Mouse (Mus musculus): ENCODE measurements around the gene Nfib. TPM values are rescaled to one million over a fixed set of nuclear protein-coding genes. Genes with fewer than 3 reads are reported as not detected.

The Nfib gene
- total RNA-seq, 2 experiments from 2014 or later, result 118 to 124 TPM

DNA sequence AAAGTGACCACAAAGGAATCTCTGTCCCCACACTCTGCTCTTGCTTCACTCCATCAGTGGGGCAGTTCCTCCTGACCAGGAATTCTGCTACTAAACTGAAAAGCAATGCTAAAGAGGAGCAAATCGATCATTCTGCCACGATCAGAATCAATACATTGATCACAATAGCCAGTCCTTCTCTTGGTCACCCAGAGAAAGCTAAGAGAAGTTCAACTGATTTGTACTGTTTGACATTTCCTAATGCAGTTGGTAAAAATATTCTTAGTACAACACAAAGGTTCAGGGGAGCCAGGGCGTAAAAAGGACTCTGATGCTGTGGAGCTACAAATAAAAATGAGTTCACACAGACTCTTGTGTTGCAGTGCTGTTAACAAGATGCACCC lies 234.6 kb downstream of the Nfib start:
- no peak for DNase-seq (ENCODE audit: low spot score in 2 of 2)

DNA sequence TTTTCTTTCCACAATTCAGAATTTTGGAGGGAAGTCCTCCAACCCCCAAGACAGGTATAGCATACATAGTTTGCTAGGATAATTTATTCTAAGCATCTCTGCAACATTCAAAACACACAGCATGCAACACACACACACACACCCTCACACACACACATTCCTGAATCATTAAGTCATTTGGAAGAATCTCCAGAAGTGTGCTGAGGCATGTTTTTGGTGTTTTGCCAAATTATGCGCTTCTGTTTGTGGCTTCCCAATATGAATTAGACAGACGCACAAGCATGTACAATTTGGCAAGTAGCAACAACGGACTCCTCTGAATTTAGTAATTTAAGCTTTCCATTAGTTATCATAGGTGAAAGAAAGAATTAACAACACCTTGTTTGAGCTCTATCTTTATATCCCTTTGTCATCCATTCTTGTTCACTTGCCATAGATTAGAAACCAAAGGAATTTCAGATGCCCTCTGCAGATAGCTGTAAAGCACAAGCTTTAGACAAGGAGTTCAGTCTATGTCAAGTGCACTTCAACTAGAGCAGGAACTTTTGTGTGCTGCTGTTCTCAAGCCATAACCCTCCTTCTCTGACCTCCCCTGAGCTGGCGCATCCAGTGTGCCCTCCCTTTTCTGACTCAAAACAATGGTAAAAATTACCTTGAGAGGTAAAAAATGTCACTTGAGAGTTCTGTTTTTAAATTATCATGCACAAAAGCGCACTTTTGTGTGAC lies 235.2 kb downstream of the Nfib start:
- no peak for DNase-seq (ENCODE audit: low spot score in 2 of 2)

DNA sequence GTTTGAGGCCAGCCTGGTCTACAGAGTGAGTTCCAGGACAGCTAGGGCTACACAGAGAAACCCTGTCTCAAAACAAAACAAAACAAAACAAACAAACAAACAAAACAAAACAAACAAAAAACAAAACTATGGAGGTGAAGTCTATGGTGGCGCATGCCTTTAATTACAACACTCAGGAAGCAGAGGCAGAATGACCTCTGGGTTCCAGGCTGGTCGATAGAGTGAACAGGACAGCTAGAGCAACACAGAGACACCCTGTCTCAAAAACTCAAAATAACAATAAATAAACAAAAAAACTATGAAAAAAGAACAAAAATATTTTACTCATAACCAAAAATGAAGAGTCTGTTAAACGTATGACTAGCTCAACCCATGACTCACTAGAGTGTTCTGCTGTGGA lies 236.6 kb downstream of the Nfib start:
- DNase-seq (ENCODE audit: low spot score in 2 of 2), result no peak

DNA sequence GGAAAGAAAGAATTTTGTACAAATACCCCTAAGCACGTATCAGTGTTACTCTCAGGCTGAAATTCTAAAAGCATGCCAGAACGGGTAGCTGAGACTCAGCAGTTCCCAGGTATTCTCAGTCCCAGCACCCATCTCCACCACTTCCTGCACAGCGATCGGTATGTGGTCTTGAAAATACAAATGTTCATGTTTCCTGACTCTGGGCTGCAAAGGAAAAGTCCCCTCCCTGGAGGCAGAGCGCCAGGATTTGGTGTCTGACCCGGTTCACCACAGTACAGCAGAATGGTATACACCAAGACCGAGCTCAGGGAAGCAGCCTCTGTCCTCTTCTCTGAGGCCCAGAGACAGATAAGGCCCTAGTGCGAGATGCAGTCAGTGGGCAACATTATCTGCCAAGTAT lies 238.8 kb downstream of the Nfib start:
- no peak for DNase-seq (ENCODE audit: low spot score in 2 of 2)

DNA sequence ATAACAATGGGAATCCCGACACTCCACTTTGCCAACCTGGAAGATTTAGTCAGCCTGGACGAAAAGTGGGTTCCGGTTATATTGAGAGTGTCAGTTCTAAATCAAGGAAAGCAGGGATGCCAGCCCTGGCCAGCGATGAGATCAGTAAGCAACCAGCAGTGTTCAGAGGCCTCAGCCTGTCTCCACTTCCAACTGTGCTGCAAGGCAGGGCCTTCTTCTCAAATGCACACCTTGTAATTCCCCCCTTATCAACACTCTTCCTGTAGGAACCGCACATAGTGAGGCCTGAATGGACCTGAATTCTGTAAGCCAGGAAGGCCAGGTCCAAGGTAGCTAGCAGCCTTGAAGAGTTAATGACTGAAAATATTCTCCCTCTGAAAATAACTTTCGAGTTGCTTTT lies 239.4 kb downstream of the Nfib start:
- no peak for DNase-seq (ENCODE audit: low spot score in 2 of 2)

DNA sequence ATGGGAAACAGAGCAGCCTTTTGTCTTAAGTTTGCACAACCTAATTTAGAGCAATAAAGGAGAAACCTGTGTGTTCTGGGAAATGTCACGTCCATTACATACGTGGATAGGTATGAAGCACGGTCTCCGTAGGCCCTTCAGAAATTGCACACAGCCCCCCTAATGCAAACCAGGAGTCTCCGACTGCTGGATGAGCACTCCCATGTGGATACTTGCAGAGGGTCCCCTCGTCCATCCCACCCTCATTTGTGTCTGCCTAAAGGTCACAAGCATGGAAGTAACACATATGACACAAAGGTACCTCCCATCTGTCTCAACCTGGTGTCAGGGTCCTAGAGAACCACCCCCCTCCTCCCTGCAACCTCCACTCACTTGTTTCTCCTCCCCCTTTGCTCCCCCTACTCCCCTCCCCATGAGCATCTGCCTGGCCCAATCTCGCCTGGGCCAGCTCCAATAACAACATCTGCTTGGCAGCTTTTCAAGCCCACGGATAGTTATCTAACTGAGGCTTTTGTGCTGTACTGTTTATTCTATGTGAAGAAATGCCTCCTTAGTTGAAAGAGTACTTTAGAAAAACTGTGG lies 241.4 kb downstream of the Nfib start:
- peak in 1 of 2 experiments; percentile 35 for DNase-seq (ENCODE audit: low spot score in 2 of 2)

DNA sequence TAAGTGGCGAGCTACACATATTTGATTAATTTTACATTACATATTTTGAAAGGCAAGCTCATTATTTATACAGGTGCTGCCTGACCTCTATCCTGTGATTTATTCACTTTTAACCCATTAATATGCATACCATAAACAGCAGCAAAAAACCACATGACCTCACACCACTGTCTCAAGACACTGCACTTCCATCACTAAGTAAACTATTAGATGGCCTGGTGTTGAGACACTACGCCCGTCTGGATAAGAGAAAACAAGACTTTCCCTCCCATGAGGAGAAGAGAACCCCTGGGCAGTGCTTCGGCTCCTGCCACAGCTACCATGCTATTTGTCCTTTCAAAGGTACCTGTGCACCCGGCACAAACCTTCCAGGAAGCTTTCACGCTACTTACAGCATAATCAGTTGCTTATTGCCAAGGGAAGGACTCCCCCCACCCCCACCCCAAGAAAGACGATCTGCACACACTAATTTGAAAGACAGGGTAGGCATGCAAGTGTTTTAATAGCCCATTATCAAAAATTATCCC lies 242.3 kb downstream of the Nfib start:
- DNase-seq (ENCODE audit: low spot score in 2 of 2), result no peak

DNA sequence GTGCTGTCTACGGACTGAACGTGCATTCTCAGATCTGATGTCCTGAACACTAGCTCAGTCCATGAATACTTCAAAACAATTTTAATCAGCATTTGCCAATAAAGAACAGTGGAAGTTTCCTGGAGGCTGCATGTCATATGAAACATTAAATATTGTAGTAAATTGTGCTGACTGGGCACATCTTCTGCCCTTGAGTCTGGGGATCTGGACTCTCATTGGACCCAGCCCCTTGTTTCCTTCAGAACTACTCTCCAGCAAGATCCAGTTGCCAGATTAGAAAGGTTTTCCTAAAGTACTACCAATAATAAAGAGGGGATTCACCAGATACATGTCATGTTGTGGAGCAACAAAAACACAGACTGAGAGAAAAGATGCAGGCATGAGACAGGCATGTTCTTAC lies 243.9 kb downstream of the Nfib start:
- DNase-seq (ENCODE audit: low spot score in 2 of 2), result no peak

DNA sequence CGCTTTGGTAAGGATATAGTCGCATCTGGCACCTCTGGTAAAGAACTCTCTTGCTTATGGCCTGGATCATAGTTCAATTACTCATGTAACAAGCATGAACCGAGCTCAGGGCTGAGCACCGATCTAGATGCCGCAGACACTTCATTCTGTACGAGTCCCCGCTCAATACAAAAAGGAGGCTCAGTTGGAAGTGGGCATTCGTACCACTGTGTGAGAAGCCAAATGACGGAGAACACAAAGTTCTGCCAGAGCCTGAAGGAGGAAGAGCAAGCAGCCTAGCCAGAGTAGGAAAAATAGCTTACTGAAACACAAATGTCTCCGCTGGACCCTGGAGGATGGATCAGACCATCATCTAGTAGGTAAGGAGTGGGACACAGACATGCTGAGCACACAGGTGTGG lies 246.7 kb downstream of the Nfib start:
- DNase-seq (ENCODE audit: low spot score in 2 of 2), result no peak

DNA sequence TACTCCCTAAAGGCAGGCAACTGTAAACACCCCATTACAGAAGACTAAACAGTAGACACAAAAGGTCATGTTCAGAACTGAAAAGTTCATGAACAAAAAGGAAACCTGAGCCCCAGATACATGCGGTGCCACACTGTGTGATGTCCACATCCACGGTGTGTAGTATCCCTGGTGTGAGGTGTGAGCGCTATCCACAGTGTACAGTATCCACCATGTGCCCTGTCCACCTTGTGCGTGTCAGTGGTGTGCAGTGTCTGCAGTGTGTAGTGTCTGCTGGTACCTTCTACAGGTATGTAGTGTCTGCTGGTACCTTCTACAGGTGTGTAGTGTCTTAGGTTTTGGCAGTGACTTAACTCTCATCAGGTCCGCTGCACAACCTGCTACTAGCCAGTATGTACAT lies 248.6 kb downstream of the Nfib start:
- no peak for DNase-seq (ENCODE audit: low spot score in 2 of 2)

DNA sequence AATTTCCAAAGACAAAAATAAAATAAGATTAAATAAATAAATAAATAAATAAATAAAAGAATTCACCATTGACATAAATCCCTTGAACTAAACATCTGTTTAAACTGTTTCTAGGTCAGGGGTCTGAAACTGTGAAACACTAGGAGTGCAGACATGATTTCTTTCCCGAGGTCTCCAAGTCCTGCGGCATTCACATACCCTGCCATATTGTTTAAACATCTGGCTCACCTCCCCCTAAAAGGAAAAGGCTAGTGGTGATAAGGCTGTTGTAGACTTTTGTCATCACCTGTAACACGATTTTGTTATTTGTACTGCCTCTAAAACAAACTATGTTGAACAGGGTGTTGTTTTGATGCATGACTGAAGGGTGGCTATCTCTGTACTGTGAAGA lies 249.2 kb downstream of the Nfib start:
- DNase-seq (ENCODE audit: low spot score in 2 of 2), result no peak

DNA sequence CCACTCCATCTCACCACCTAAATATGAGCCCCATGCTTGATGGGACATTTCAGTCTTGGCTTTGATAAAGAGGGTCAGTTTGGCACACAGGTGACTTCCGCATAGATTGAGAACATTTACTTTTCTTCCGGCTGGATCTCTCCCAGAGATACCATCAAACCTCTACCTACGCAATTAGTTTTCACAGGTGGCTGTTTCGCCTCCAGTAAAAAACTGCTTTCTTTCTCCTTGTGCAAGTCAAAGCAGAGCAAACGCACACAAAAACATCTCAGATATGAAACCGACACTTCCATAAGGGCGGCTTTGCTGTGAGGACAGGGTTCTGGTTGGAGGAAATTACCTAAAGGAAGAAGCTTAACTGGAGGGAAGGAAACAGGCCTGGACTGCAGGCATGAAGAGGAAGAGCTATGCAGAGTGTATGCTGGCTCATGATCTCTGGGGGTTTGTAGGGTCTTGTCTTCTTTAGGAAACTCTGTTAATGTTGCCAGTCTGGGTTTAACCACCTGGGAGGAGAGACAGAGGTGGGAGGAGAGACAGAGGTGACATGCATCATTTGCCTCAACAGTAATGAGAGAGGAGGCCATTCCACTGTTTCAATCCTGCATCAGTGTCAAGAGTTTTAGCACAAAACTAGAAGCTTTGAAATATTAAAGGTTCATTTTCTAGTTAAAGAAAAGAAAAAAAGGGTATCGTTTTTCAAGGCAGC lies 249.8 kb downstream of the Nfib start:
- no peak for DNase-seq (ENCODE audit: low spot score in 2 of 2)

DNA sequence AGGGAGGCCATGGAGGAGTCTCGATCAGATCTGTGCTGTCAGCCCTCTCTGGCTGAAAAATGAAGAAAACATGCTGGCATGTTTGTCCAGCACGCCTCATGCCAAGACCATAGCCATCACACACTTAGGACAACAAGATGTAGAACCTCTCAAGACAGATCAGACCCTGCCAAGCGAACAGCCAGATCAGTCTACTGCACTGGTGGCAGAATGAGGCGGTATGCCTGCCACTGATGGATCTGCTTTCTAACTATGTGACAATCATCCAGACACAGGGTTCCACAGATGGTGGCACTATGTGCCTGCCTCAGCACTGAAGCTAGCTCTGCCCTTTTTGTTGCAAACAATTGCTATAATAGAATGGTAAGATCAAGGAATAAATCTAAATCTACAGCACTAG lies 250.6 kb downstream of the Nfib start:
- DNase-seq (ENCODE audit: low spot score in 2 of 2), result no peak

DNA sequence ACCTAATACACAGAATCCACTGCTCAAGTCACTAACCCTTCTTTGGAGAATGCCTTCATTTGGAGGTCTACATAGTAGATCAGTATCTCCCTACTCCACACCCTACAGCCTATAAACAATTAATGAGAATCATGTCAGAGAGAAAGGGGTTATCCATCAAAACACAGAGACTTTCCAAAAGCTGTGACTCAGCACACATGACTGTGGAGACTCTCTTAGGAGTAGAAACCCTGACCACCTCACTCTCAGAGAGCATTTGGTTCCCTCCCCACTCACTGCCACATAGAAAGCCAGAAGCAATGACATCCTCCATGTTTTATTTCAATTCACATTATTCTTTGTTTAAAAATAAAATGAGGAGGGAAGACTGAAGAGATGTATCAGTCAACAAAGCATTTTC lies 252.2 kb downstream of the Nfib start:
- no peak for DNase-seq (ENCODE audit: low spot score in 2 of 2)

DNA sequence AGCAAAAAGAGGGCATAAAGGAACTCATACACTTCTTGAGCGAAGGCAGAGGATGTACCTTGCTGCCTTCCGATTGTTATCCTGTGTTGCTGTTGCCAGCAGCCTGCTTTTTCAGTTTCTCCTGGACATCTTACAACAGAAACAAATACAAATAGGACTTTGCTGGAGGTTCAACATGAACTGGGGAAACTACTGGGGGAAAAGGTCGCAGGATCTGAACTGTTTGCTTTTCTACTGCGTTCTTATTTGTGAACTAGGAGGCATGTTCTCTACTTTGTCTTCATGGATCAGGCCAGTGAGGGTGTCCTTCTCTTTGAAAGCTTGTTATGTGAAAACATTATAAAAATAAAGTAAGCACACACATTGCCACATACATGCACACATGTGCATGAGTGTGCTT lies 252.6 kb downstream of the Nfib start:
- DNase-seq (ENCODE audit: low spot score in 2 of 2), result no peak

DNA sequence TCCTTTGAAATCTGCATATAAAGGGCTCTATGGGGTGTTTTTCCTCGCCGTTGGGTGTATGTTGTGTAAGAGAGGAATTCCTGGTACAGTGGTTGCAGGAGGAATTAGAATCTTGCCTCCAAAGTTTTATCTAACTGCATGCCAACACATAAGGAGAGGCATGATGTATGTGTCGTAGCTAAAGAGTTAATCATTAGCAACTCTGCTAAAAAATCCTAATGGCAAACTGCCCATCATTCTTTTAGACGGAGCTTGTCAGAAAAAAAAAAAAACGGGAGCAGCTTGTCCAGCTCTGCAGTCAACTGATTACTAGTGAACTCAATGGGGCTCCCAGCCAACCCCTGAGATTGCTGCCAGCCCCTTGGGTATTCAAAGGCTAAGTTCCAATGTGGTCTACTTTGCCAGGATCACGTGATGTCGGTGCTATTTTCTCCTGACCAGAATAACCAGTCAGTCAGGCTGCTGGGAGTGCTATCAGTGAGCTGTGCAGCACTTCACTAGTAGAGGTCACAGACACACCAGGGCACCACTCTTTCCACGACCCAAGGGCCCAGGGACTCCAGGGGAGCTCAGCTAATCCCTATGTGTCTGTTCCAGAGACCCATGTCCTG lies 258.4 kb downstream of the Nfib start:
- peak; percentile 8 to 32 for DNase-seq (ENCODE audit: low spot score in 2 of 2)

DNA sequence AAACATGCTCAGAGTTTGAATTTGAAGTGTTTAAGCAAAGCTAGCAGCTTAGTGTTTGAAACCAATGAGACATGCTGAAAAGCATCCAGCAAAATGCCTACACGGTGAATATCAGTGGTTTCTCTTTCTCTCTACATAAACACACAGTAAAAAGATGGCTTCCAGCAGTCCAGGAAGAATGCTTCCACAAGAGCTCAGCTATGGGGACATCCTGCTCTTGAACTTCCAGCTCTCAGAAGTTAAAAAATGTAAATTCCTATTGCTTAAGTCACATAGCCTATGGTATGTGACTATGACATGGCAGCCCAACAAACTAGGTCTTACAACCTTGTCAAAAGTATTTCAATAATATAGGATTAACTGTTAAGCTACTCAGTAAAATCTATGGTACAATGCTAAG lies 261.5 kb downstream of the Nfib start:
- DNase-seq (ENCODE audit: low spot score in 2 of 2), result no peak

DNA sequence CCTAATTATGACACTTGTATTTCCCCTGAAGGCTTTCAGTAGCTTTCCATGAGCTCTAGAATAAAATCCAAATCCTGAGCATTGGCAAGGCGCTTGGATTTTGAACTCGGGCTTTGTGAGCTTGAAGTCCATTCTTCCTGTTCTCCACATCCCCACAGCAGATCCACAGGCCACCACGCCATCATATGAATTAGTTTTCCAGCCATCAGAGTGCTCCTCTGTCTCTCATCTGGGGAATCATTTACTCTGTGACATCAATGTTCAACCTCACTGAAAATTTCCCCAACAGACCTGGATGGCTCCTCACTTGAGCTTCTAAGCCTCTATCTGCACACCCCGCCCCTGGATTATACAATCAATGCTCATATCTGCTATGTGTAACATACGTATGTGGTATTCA lies 262.1 kb downstream of the Nfib start:
- DNase-seq (ENCODE audit: low spot score in 2 of 2), result no peak

DNA sequence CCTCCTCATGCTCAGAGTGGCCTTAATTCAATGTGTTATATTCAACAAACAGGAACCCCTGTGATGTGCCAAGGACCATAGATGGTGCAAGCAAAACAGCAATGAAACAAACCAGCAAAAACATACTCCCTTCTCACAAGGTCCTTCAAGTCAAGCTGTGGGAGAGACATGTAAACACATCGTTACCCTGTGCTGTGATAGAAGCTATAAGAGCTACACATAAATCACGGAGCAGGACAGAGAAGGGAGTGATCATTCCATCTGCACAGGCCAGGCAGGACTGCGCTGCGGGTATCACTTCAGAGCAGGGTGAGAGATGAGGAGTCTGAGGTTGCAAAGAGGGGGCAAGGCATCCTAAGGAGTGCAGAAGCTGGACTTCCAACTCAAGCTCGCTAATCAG lies 262.5 kb downstream of the Nfib start:
- no peak for DNase-seq (ENCODE audit: low spot score in 2 of 2)

DNA sequence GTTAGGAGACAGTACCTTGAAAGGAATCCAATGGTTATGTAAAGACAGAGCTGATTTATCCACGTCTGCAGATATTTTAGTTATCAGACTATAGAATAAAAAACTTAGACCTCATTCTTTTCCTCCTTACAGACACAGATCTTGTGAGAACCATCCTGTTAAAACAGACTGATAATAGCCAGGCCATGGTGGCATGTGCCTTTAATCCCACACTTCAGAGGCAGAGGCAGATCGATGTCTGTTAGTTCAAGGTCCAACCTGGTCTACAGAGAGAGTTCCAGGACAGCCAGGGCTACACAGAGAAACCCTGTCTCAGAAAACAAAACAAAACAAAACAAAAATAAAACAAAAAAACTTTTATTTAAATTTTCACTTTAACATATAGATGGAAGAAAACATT lies 264.9 kb downstream of the Nfib start:
- no peak for DNase-seq (ENCODE audit: low spot score in 2 of 2)

DNA sequence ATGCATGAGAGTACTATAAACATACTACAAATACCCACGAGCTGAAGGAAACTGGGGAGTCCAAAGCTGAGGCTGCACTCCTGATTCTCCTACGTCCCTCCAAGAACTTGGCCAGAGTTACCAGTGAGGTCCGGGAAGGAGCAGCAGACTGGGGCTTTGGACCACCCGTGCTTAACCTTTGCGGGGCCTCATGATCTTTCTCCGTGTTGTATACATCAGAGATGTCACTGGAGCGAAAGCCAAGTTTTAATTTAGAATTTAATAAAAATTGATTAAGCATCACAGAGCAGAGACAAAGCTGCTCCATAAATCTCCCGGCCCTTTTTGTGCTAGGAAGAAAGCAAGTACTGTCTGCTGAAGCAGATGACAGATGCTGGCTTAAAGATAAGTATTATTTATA lies 265.7 kb downstream of the Nfib start:
- no peak for DNase-seq (ENCODE audit: low spot score in 2 of 2)

DNA sequence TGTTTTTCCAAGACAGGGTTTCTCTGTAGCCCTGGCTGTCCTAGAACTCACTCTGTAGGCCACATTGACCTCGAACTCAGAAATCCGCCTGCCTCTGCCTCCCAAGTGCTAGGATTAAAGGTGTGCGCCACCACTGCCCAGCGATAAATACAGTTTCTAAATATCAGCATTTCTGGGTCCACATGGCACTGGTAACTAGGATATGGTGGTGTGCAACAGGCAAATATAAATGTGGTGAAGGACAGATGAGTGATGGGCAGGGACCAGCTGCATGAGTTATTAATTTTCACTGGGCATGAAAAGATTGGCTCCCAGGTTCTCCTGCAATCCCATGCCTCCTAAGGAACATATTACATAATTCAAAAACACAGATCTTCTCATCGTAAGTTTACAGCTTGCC lies 266.9 kb downstream of the Nfib start:
- DNase-seq (ENCODE audit: low spot score in 2 of 2), result no peak
